Mouse (Mus musculus) kidney, adult 2 months (tissue): ENCODE data around the gene Ulk1.
"Not testable (repeated sequence)": the region's sequence is repeated elsewhere in the genome, so short reads cannot be mapped to it uniquely, and the experiment has no call there.

Source experiments
- CTCF ChIP-seq: fragments of 200-500 bp; conservative IDR thresholded peaks from 2 replicates; pipeline ENCODE4 v1.5.1; 2011; ENCODE audit warnings: low read depth, mild to moderate bottlenecking, control low read depth, low read length, moderate library complexity, mixed read lengths; ENCODE audit not compliant: insufficient read depth, insufficient read length
- POLR2A ChIP-seq: fragments of 200-500 bp; IDR thresholded peaks from one replicate; pipeline ENCODE4 v1.6.1; 2011; ENCODE audit warnings: low read depth, low read length, control low read depth

DNA sequence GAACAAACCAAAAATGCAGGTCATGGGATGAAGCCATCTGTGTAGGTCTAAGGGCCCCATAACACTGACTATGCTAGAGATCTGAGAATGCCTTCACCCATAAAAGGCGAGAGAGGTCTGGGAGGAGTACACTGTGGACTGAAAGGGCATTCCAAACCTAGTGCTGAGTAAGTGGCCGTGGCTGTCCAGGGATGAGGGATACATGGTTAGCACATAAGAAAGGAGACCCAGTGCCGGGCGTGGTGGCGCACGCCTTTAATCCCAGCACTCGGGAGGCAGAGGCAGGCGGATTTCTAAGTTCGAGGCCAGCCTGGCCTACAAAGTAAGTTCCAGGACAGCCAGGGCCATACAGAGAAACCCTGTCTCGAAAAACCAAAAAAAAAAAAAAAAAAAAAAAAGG lies 37.0 kb downstream of the Ulk1 start:
- TF ChIP-seq CTCF, POLR2A: not testable (repeated sequence)
